Mouse (Mus musculus): ENCODE measurements around the gene Slc2a13.

The Slc2a13 gene

GRCm38 (mm10) chr15:91573111-91573538, at the start of gene Slc2a13:
Slc2a13 (minus strand) TSS chr15:91573261.
- DNase-seq, result peak; percentile 81

- DNase-seq, result peak; percentile 58
These were observed 43.0 kb upstream of the Slc2a13 start for GRCm38 (mm10) chr15:91616016-91616415.

GRCm38 (mm10) chr15:91615532-91615931, 42.5 kb upstream of the Slc2a13 start:
- no peak for DNase-seq

GRCm38 (mm10) chr15:91613981-91614665, 41.1 kb upstream of the Slc2a13 start:
- DNase-seq, result no peak

GRCm38 (mm10) chr15:91609713-91610112, 36.7 kb upstream of the Slc2a13 start:
- DNase-seq, result peak; percentile 30

- no peak for DNase-seq
These were observed 35.8 kb upstream of the Slc2a13 start for GRCm38 (mm10) chr15:91608811-91609210.

- no peak for DNase-seq
These were observed 28.1 kb upstream of the Slc2a13 start for GRCm38 (mm10) chr15:91601197-91601596.

- no peak for DNase-seq
These were observed 24.2 kb upstream of the Slc2a13 start for GRCm38 (mm10) chr15:91597290-91597689.

GRCm38 (mm10) chr15:91574492-91574891, 1.4 kb upstream of the Slc2a13 start:
- peak; percentile 39 for DNase-seq

- no peak for DNase-seq
These were observed 516 bp downstream of the Slc2a13 start for GRCm38 (mm10) chr15:91572421-91573069.

GRCm38 (mm10) chr15:91571981-91572380, 1.1 kb downstream of the Slc2a13 start:
- DNase-seq, result no peak

- DNase-seq, result no peak
These were observed 6.3 kb downstream of the Slc2a13 start for GRCm38 (mm10) chr15:91566784-91567183.

- DNase-seq, result no peak
These were observed 7.9 kb downstream of the Slc2a13 start for GRCm38 (mm10) chr15:91565025-91565605.

- no peak for DNase-seq
These were observed 11.3 kb downstream of the Slc2a13 start for GRCm38 (mm10) chr15:91561728-91562127.

- DNase-seq, result no peak
These were observed 17.7 kb downstream of the Slc2a13 start for GRCm38 (mm10) chr15:91555336-91555736.

- no peak for DNase-seq
These were observed 24.3 kb downstream of the Slc2a13 start for GRCm38 (mm10) chr15:91548586-91549268.

- DNase-seq, result no peak
These were observed 28.5 kb downstream of the Slc2a13 start for GRCm38 (mm10) chr15:91544586-91544985.

GRCm38 (mm10) chr15:91538439-91538838, 34.6 kb downstream of the Slc2a13 start:
- DNase-seq, result no peak

- no peak for DNase-seq
These were observed 46.2 kb downstream of the Slc2a13 start for GRCm38 (mm10) chr15:91526876-91527275.

GRCm38 (mm10) chr15:91526166-91526565, 46.9 kb downstream of the Slc2a13 start:
- no peak for DNase-seq

- DNase-seq, result no peak
These were observed 48.6 kb downstream of the Slc2a13 start for GRCm38 (mm10) chr15:91524451-91524850.

- DNase-seq, result no peak
These were observed 69.8 kb downstream of the Slc2a13 start for GRCm38 (mm10) chr15:91503291-91503690.

- no peak for DNase-seq
These were observed 70.4 kb downstream of the Slc2a13 start for GRCm38 (mm10) chr15:91502661-91503060.

GRCm38 (mm10) chr15:91502235-91502634, 70.8 kb downstream of the Slc2a13 start:
- DNase-seq, result no peak

Measured in kidney, adult 11 months (tissue).